Mouse (Mus musculus) embryonic fibroblast, embryonic 13.5 days (primary cell): Measurements from ENCODE around the gene Dst. TPM values are rescaled to one million over a fixed set of nuclear protein-coding genes. Genes with fewer than 3 reads are reported as not detected.
A peak's percentile ranks its signal among the peaks of the same experiment; 100 is the strongest.
"Not testable (repeated sequence)": the region's sequence is repeated elsewhere in the genome, so short reads cannot be mapped to it uniquely, and the experiment has no call there.

Experiments
- H3K27ac ChIP-seq: 2 replicates; pipeline ENCODE4 v1.5.1; 2012; ENCODE audit warnings: low read length, control low read depth, inconsistent platforms; ENCODE audit not compliant: insufficient read depth
- H3K4me1 ChIP-seq: 2 replicates; pipeline ENCODE4 v1.6.1; 2011; ENCODE audit warnings: low read length; ENCODE audit not compliant: control insufficient read depth, insufficient read depth
- H3K4me3 ChIP-seq: 2 replicates; pipeline ENCODE4 v1.5.1; 2011; ENCODE audit warnings: mild to moderate bottlenecking, control low read depth, low read length; ENCODE audit not compliant: insufficient read depth
- CTCF ChIP-seq: IDR thresholded peaks from 2 replicates; pipeline ENCODE4 v1.5.1; 2011; ENCODE audit warnings: mild to moderate bottlenecking, control low read depth, low read length, moderate library complexity, borderline replicate concordance; ENCODE audit not compliant: insufficient read depth
- POLR2A ChIP-seq: IDR thresholded peaks from 2 replicates; pipeline ENCODE4 v1.6.1; 2011; ENCODE audit warnings: low read depth, mild to moderate bottlenecking, control low read depth, low read length, moderate library complexity
- polyA plus RNA-seq: library from polyadenylated mRNA; stranded (reverse); fragments of >200 nt; gene quantifications from 2 replicates; pipeline ENCODE4 v1.2.4, GENCODE M21; 2011; ENCODE audit warnings: low read depth; ENCODE audit not compliant: missing spikeins, insufficient read length

Dst gene
- polyA plus RNA-seq, 1 experiment, result 101 TPM

DNA sequence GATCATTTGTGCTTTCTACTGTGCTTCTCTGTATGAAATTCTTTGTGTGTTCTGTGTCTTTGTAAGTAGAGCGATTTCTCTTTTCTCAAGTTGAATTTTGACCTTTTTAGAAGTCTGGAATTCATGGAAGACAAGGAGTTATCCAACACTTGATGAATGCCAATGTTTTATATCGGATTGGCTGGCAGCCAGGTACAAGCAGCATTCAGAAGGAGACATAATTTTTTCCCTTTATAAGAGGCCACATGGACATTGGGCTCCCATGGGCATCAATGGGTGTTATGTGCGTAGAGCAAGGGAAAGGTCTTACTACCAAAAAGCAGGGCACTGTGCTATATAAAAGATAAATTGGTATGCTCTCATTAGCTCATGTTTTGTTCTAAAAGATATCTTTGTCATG, 139.3 kb downstream of the Dst start:
- Histone ChIP-seq H3K4me1 (peaks cover 15% of the 10 kb centered on the region), H3K27ac (peak overlapping the region; percentile 8; the same call in 1 of the 2 replicates), H3K4me3 (no peak overlapping the region)
- TF ChIP-seq POLR2A, result no peak
- no peak for TF ChIP-seq CTCF

- Histone ChIP-seq H3K4me3 (no peak overlapping the region), H3K4me1 (no peaks in the 10 kb centered on the region; the same call in 1 of the 2 replicates), H3K27ac (no peak overlapping the region)
- no peak for TF ChIP-seq POLR2A
- TF ChIP-seq CTCF, result no peak
Measured at GRCm38 (mm10) chr1:34051251-34051650, 143.2 kb downstream of the Dst start.

GRCm38 (mm10) chr1:34052422-34052821, 144.4 kb downstream of the Dst start:
- Histone ChIP-seq H3K4me1 (no peaks in the 10 kb centered on the region; the same call in 1 of the 2 replicates), H3K27ac (no peak overlapping the region), H3K4me3 (no peak overlapping the region)
- TF ChIP-seq CTCF, result no peak
- no peak for TF ChIP-seq POLR2A

- no peak for TF ChIP-seq CTCF
- H3K4me3 ChIP-seq, result no peak overlapping the region
- H3K27ac ChIP-seq, result no peak overlapping the region
- no peaks in the 10 kb centered on the region; the same call in 1 of the 2 replicates for H3K4me1 ChIP-seq
Measured at GRCm38 (mm10) chr1:34054970-34055369, 146.9 kb downstream of the Dst start.

GRCm38 (mm10) chr1:34056658-34057057, 148.6 kb downstream of the Dst start:
- Histone ChIP-seq H3K27ac (no peak overlapping the region), H3K4me3 (no peak overlapping the region), H3K4me1 (peaks cover 5% of the 10 kb centered on the region)
- no peak for TF ChIP-seq CTCF
- TF ChIP-seq POLR2A, result no peak

GRCm38 (mm10) chr1:34059231-34059630, 151.2 kb downstream of the Dst start:
- Histone ChIP-seq H3K4me3 (no peak overlapping the region), H3K4me1 (peaks cover 5% of the 10 kb centered on the region), H3K27ac (no peak overlapping the region)
- TF ChIP-seq POLR2A, result no peak

- Histone ChIP-seq H3K4me1 (peaks cover 5% of the 10 kb centered on the region), H3K4me3 (no peak overlapping the region), H3K27ac (no peak overlapping the region)
- TF ChIP-seq CTCF (no peak), POLR2A (no peak)
Measured at GRCm38 (mm10) chr1:34060446-34060845, 152.4 kb downstream of the Dst start.

GRCm38 (mm10) chr1:34061078-34061477, 153.1 kb downstream of the Dst start:
- Histone ChIP-seq H3K4me1 (peaks cover 5% of the 10 kb centered on the region), H3K4me3 (no peak overlapping the region), H3K27ac (no peak overlapping the region)
- TF ChIP-seq CTCF (peak; percentile 34; the same call in 1 of the 2 replicates), POLR2A (no peak)

- Histone ChIP-seq H3K4me3 (no peak overlapping the region), H3K27ac (no peak overlapping the region), H3K4me1 (peaks cover 5% of the 10 kb centered on the region)
- TF ChIP-seq POLR2A (no peak), CTCF (no peak)
Measured at GRCm38 (mm10) chr1:34061860-34062259, 153.8 kb downstream of the Dst start.

- Histone ChIP-seq H3K4me3 (no peak overlapping the region), H3K4me1 (peaks cover 5% of the 10 kb centered on the region), H3K27ac (no peak overlapping the region)
- TF ChIP-seq CTCF (no peak), POLR2A (no peak)
Measured at GRCm38 (mm10) chr1:34063943-34064342, 155.9 kb downstream of the Dst start.

GRCm38 (mm10) chr1:34065551-34066048, 157.6 kb downstream of the Dst start:
- H3K27ac ChIP-seq, result no peak overlapping the region
- TF ChIP-seq POLR2A (no peak), CTCF (no peak)
- no peak overlapping the region for H3K4me3 ChIP-seq
- peaks cover 12% of the 10 kb centered on the region for H3K4me1 ChIP-seq

DNA sequence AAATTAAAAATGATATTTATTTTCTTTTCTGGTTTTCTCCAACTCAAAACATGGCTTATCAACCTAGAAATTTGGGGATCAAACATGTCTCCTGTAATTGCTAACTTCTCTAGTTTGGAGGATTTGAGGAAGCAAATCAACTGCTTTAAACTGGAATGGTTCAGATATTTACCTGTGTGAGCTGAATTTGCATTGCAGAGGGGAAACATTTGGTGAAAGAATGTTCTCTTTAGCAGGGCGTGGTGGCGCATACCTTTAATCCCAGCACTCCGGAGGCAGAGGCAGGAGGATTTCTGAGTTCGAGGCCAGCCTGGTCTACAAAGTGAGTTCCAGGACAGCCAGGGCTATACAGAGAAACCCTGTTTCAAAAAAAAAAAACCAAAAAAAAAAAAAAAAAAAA, 158.4 kb downstream of the Dst start:
- not testable (repeated sequence) for H3K27ac ChIP-seq, H3K4me3 ChIP-seq

More for the DNA sequence above, 158.4 kb downstream of the Dst start:
- H3K4me1 ChIP-seq, result peaks cover 16% of the 10 kb centered on the region
